Mouse (Mus musculus) ovary, postnatal 14 days (tissue): ENCODE measurements around the gene Mrgprb2.

Experiments used
- DNase-seq: peaks from one replicate; pipeline ENCODE4 v3.0.0; 2022; ENCODE audit warnings: low spot score

The Mrgprb2 gene

DNA sequence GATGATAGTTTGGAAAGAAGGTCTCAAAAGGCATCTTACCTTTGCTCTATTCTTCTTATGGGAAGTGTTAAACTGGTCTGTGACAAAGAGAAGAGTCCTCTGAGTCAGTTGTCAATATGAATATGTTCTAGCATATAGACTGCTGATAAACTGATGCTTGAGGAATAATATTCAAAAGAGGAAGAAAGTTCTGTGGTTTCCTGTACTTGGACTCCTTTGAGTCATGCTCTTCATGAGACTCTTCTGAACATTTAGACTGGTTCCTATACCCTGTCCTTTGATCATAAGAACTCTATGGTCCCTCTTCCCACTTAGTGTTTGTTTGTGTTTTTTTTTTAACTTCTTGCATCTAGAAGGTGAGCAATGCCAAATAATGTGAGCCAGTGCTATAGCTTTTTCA is at the start of gene Mrgprb2:
Mrgprb2 (minus strand) TSS at position 101 of the 400 bp plus-strand sequence.
- no peak for DNase-seq
